8 mouse cellular contexts compared by ENCODE assay signal in the genomic region with DNA sequence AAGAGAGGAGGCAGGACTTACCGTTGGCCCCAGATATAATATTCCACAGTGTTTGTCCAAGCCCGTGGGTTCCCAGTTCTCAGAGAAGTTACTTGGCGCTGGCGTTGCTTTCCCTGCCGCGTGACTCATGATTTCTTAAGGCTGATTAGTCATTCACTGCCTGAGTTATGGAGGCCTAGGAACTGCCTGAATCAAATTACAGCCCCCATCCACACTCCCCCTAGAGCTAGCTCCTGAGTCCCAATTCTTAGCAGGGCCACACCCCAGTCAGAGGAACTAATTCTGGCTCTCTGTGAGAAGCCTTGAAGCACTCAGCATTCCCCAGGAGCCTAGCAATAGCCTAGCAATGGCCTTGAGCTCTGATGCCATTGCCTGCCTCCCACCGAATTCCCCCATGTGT. TPM values are rescaled to one million over a fixed set of nuclear protein-coding genes. Genes with fewer than 3 reads are reported as not detected.
DNase-seq lines count a peak whose midpoint lies in the region; ATAC-seq lines count a peak whose summit lies in the region.

No protein-coding gene starts in this region.

- 52% methylated on average over 7 of the region's 7 CpGs for WGBS in embryonic facial prominence, embryonic 10.5 days
- WGBS in heart, embryonic 13.5 days: 41% methylated on average over 7 of the region's 7 CpGs
- WGBS in forebrain, embryonic 13.5 days: 46% methylated on average over 7 of the region's 7 CpGs

- no peaks in the 10 kb centered on the region for H3K9me3 ChIP-seq in embryonic facial prominence, embryonic 10.5 days
- H3K9me3 ChIP-seq in heart, embryonic 13.5 days: no peaks in the 10 kb centered on the region
- no peaks in the 10 kb centered on the region for H3K9me3 ChIP-seq in forebrain, embryonic 13.5 days (replicated peaks)

- peaks cover 39% of the 10 kb centered on the region for H3K4me1 ChIP-seq in embryonic facial prominence, embryonic 10.5 days
- H3K4me1 ChIP-seq in heart, embryonic 13.5 days: peaks cover 50% of the 10 kb centered on the region
- H3K4me1 ChIP-seq in forebrain, embryonic 13.5 days: peaks cover 35% of the 10 kb centered on the region

- H3K9ac ChIP-seq in heart, embryonic 13.5 days: peak overlapping the region; percentile 59; the same call in 1 of the 2 replicates
- no peak overlapping the region for H3K9ac ChIP-seq in forebrain, embryonic 13.5 days

- peak overlapping the region; percentile 30 for H3K27ac ChIP-seq in embryonic facial prominence, embryonic 10.5 days (replicated peaks)
- H3K27ac ChIP-seq in heart, embryonic 13.5 days (replicated peaks): peak overlapping the region; percentile 84
- H3K27ac ChIP-seq in forebrain, embryonic 13.5 days: no peak overlapping the region; the same call in 1 of the 2 replicates

- no peak overlapping the region for H3K4me2 ChIP-seq in heart, embryonic 13.5 days
- no peak overlapping the region for H3K4me2 ChIP-seq in forebrain, embryonic 13.5 days

- DNase-seq in urinary bladder, postnatal 25 days (ENCODE audit: low spot score): peak; percentile 57
- no peak for DNase-seq in urinary bladder, adult 2 months (ENCODE audit: low spot score)
- DNase-seq in embryonic facial prominence, embryonic 10.5 days (ENCODE audit: low spot score): peak; percentile 22
- DNase-seq in kidney, postnatal 25 days: peak; percentile 73 to 75
- no peak for DNase-seq in thymus, postnatal 10 days (ENCODE audit: low spot score in 2 of 2)

- H3K36me3 ChIP-seq in embryonic facial prominence, embryonic 10.5 days (replicated peaks): peaks cover 19% of the 10 kb centered on the region
- H3K36me3 ChIP-seq in heart, embryonic 13.5 days: peaks cover 7% of the 10 kb centered on the region
- H3K36me3 ChIP-seq in forebrain, embryonic 13.5 days (ENCODE audit: poor library complexity, severe bottlenecking): no peaks in the 10 kb centered on the region; the same call in 1 of the 2 replicates

- ATAC-seq in heart, embryonic 13.5 days (ENCODE audit: extremely low read depth, insufficient number of reproducible peaks, low FRiP score, low TSS enrichment): no peak
- 0 out of 2 replicates have a peak, but pooled peaks have one; percentile 14 for ATAC-seq in megakaryocyte-erythroid progenitor cell, adult 5-6 weeks (replicated peaks; ENCODE audit: low FRiP score, low TSS enrichment, poor library complexity, severe bottlenecking)
- ATAC-seq in forebrain, embryonic 13.5 days: no peak

- H3K27me3 ChIP-seq in embryonic facial prominence, embryonic 10.5 days (replicated peaks; ENCODE audit: low read depth, poor library complexity, severe bottlenecking): no peaks in the 10 kb centered on the region
- H3K27me3 ChIP-seq in heart, embryonic 13.5 days (replicated peaks): no peaks in the 10 kb centered on the region
- no peaks in the 10 kb centered on the region for H3K27me3 ChIP-seq in forebrain, embryonic 13.5 days

- no peak overlapping the region for H3K4me3 ChIP-seq in embryonic facial prominence, embryonic 10.5 days
- no peak overlapping the region for H3K4me3 ChIP-seq in heart, embryonic 13.5 days
- H3K4me3 ChIP-seq in forebrain, embryonic 13.5 days: no peak overlapping the region

RNA-seq across cellular contexts. Expression of a gene that starts 13.6 kb away (rescaled TPM):
- 53.9 and 66.4 TPM in 2 replicates for polyA plus RNA-seq in urinary bladder, adult 2 months (2012; rRNA removed)
- 40.5 and 41.6 TPM in 2 replicates for polyA plus RNA-seq in embryonic facial prominence, embryonic 10.5 days (2016; fragmentation: Nextera tagmentation; extraction: Ambion mirVana)
- polyA plus RNA-seq in heart, embryonic 13.5 days (2015; fragmentation: Nextera tagmentation; extraction: Ambion mirVana): 28.8 and 31.0 TPM in 2 replicates
- total RNA-seq in megakaryocyte-erythroid progenitor cell, adult 5-6 weeks (2014; fragmentation: Nextera tagmentation): 11.5 and 18.0 TPM in 2 replicates
- total RNA-seq in megakaryocyte-erythroid progenitor cell, adult 5-6 weeks (2017): 10.5 and 15.9 TPM in 2 replicates
- polyA plus RNA-seq in forebrain, embryonic 13.5 days (2015; fragmentation: Nextera tagmentation; extraction: Ambion mirVana): 21.4 and 22.9 TPM in 2 replicates

Comparison
In these comparisons a context has a peak if more than half of its experiments do, and no peak if none do; other contexts are left out.
1. DNase-seq: peak in urinary bladder, postnatal 25 days (single experiment), embryonic facial prominence, embryonic 10.5 days (single experiment) and kidney, postnatal 25 days (2 of 2); none in urinary bladder, adult 2 months (single experiment) and thymus, postnatal 10 days (0 of 2).